Mouse (Mus musculus) B cell, adult (primary cell): ENCODE data around the gene Cdon. TPM values are rescaled to one million over a fixed set of nuclear protein-coding genes. Genes with fewer than 3 reads are reported as not detected.

ENCODE experiments used
- total RNA-seq: library from RNA; stranded (reverse); gene quantifications from 4 replicates; pipeline ENCODE4 v1.2.4, GENCODE M21; 2023; ENCODE audit not compliant: inconsistent age

Gene Cdon
- 6.0 to 9.6 TPM (median 7.2 TPM) in 4 replicates for total RNA-seq

GRCm38 (mm10) chr9:35420805-35421719 is at the start of gene Cdon:
Gene Cdon (plus strand): TSS chr9:35421128.

DNA sequence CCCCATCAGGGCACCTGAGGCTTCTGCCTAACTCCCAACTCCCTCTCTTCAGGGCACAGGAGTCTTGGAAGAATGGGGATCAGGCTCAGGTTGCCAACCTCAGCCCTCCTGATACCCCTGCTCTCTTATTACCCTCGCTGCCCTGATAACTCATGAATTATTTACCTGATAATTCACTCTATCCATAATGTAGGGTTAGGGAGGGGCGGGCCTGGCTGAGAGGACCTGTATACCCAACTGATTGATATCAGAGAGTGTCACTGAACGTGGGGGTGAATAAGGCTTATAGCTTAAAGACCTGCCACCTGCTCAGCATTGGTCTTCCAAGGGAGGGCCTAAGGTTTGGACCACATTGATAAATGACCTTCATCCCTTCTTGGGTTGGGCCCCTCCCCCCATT is 97.2 kb downstream of the Cdon start, which contains the start of gene Gm1113:
Gene Gm1113, minus strand, starts transcription at position 101 of the 400 bp plus-strand sequence.

Other genes with a start within 250 kb of the Cdon start
- 35.0 to 41.1 TPM (median 37.4 TPM) in 4 replicates for gene Dcps, start 245.1 kb upstream of the Cdon start, total RNA-seq
- gene Srpr, start 221.0 kb upstream of the Cdon start, total RNA-seq = 123 to 133 TPM (median 128 TPM) in 4 replicates
- 14.0 to 17.1 TPM (median 15.8 TPM) in 4 replicates for gene Tirap, start 220.8 kb upstream of the Cdon start, total RNA-seq
- 32.4 to 40.0 TPM (median 35.1 TPM) in 4 replicates for gene Foxred1, start 210.1 kb upstream of the Cdon start, total RNA-seq
- gene Fam118b, start 153.3 kb upstream of the Cdon start, total RNA-seq = 20.6 to 23.4 TPM (median 22.2 TPM) in 4 replicates
- 23.8 to 29.7 TPM (median 24.8 TPM) in 4 replicates for gene Rpusd4, start 153.3 kb upstream of the Cdon start, total RNA-seq
- gene Gm1113, start 97.1 kb downstream of the Cdon start, total RNA-seq = not detected in 4 replicates
- gene Ddx25, start 137.4 kb downstream of the Cdon start, total RNA-seq = 1.7 to 2.2 TPM (median 2.1 TPM) in 4 replicates
- 23.6 to 26.1 TPM (median 25.5 TPM) in 4 replicates for gene Pus3, start 137.5 kb downstream of the Cdon start, total RNA-seq
- not detected in 4 replicates for gene Pate2, start 149.2 kb downstream of the Cdon start, total RNA-seq
- 14.7 to 15.8 TPM (median 15.5 TPM) in 4 replicates for gene Hyls1, start 149.3 kb downstream of the Cdon start, total RNA-seq
- gene Pate4, start 190.8 kb downstream of the Cdon start, total RNA-seq = not detected in 4 replicates
- not detected in 4 replicates for gene Pate3, start 227.1 kb downstream of the Cdon start, total RNA-seq